Mouse (Mus musculus) right cerebral cortex, postnatal 4 days (tissue): ENCODE data around the gene Ptpn6.

Source experiments
- DNase-seq: peaks from one replicate; pipeline ENCODE4 v3.0.0-alpha.2; 2022

Gene Ptpn6

DNA sequence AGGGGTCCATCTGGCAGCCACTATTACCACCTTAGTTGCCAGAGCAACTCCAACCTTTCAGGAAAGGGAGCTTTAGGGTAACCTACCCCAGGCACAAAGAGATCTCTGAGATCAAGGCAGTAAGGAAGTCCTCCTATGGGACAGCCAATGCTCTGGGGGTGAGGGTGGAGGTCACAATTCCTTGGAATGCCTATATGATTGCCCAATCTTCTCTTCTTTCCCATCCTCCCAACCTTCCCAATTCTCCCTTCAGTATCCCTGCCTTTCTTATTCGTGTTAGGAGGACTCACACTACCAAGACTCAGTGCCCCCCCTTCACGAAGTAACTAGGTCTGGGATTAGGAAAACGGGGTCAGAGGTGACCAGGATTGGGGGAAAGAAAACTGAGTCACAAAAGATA lies 16.8 kb upstream of the Ptpn6 start:
- no peak for DNase-seq

DNA sequence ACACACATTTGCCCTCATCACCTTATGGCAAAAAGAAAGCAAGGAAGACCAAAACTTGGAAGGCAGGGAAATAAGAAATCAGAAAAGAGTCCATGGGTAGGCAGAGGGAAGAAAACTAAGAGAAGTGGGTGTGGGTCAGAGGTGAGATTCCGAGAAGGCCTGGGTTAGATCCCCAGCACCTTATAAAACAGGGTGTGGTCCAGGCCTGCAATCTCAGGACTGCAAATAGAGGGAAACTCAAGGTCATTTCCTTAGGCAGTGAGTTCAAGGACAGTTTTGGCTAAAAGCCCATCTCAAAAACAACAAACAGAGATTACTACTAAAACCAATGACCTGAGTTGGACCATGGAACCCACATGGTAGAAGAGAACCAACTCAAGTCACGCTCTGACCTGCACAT lies 15.3 kb upstream of the Ptpn6 start:
- DNase-seq: no peak

DNA sequence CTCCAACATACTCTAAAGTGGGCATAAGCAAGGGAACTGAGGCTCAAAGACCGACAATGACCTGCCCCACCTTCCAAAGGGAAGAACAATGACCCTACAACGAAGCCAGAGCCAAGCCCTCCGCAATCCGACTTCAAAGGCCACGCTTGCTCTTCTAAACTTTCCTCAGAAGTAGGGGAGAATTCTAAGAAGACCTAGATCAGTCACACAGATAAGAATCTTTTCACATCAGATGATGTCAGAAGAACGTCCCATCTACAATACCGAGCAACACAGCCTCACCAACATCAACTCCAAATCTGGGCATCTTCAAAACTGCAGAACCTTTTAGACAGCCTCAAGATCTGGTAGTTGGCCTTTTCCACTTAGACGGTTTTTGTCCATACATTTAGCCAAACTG lies 11.9 kb upstream of the Ptpn6 start:
- DNase-seq: no peak

DNA sequence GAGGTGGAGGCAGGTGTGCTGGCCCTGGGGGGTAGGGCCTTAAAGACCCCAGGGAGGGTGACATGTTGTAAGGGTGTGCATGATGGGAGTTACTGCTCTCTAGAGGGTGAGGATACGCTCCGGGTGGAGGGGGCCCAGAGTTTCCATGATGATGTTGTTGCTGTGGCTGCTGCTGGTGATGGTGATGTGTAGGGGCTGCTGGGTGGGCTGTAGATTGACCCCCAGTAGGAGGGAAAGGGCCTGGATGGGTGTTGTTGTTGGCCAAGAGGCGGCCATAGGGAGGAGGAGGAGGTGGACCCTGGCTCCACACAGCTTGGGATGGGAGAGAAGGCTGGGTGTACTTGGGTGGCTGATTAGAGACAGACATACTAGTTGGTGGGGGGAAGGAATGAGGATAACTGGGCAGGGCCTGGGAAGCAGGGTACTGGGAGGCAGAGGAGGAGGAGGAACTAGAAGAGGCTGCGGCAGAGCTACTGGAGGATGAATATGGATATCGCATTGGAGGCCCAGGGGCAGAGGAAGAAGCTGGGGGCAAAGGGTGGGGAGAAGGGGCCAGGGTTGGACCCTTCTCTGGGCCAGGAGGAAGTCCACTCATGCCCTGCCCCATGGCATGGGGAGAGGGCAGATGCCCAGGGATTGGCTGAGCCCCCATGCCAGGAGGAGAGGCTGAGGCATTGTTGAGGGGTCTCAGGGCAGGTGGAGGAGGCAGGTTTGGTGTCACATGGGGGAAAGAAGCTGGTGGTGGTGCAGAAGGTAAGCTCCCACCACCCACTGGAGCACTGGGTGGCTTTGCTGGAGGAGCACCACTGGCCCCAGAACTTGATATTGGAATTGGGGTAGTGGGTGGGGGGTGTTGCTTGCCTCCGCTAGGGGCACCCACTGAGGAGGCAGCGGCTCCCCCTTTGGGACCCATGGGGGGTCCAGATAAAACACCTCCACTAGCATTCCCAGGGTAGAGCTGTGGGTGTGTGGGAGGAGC lies 8.4 kb upstream of the Ptpn6 start:
- DNase-seq: no peak

DNA sequence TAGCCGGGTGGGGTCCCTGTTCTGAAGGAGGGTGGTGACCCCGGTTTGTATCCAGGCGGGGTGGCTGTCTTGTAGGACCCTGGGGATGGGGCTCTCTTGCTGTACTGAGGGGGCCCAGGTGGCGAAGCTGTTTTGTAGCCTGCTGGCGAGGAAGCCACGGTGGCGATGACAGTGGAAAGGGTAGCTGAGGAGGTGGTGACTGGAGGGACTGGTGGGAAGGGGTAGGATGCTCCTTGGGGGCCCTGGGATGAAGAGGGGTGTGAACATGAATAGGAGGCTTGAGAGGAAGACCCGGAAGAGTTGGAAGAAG lies 7.7 kb upstream of the Ptpn6 start:
- no peak for DNase-seq

DNA sequence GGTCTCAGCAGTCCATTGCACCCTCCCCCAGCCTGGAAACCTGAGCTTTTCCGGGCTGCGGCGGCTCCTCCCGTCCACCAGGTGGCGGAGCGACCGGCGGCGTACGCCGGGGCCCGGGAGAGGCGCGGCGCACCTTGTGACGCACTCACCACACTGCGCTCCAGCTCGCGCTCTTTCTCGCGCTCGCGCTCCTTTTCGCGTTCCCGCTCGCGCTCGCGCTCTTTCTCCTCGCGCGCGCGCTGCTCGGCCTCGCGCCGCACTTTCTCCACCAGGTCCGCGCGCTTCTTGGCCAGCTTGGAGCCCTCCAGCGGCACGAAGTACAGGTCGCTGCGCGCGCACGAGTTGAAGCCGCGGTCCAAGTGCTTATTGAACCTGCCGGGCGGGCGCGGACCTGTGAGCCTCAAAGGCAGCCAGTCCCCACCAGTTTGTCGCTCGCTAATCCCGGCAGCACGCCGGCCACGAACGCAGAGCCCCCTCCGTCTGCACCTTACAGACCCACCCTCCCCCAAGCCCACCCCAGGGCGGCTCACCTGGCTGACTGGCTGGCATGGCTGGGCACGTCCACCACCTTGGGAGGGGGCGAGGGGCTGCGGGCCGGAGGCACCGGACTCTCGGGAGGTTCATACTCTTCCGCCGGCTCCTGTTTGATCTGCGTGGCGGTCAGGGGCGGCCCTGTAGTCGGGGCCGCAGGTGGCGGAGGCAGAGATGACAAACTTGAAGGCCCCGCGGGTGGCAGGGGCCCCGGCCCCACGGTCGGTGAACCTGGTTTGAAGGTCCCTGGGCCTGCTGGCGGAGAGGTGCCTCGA lies 7.2 kb upstream of the Ptpn6 start:
- DNase-seq: peak; percentile 93

DNA sequence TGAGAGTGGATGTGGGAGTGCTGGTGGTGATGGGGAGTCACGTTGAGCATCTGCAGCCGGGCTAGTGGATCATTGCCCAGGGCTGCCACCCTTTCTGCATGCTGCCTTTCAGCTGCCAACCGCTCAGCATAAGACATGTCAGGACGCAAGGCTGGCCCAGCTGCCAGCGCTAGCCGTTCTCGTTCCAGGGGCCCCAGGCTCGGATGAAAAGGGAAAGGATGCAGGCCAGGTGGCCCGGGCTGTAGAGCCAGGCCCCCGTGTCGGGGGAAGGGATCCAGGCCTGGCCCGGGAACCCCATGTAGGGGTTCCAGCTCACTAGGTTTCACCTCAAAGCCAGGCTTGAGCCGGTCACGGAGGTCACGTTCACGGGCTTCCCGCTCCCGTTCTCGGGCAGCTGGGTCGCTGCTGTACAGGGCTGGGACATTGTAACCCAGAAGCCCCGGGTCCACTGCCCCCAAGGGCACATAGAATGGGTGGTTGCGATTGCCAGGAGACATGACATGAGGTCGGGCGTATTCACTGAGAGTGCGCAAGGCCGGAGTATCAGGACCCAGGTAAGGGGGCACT lies 6.3 kb upstream of the Ptpn6 start:
- DNase-seq: no peak

DNA sequence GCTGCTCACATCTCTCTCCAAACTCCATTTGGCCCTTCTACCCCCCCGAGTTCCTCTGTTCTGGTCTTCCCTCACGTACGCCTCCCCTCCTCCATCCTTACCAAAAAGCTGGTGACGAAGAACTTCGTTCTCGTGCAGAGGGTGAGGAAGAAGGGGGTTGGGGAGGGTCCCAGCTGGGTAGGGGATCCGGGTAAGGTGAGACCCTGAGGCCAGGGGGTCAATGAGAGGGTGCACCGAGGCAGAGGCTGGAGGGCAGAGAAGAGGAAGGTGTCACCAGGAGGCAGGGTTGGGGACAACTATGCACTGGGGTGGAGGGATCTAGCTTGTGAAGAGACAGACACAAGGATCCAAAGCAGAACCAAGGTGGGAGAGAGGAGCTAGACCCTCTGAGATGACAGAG lies 5.1 kb upstream of the Ptpn6 start:
- DNase-seq: no peak

DNA sequence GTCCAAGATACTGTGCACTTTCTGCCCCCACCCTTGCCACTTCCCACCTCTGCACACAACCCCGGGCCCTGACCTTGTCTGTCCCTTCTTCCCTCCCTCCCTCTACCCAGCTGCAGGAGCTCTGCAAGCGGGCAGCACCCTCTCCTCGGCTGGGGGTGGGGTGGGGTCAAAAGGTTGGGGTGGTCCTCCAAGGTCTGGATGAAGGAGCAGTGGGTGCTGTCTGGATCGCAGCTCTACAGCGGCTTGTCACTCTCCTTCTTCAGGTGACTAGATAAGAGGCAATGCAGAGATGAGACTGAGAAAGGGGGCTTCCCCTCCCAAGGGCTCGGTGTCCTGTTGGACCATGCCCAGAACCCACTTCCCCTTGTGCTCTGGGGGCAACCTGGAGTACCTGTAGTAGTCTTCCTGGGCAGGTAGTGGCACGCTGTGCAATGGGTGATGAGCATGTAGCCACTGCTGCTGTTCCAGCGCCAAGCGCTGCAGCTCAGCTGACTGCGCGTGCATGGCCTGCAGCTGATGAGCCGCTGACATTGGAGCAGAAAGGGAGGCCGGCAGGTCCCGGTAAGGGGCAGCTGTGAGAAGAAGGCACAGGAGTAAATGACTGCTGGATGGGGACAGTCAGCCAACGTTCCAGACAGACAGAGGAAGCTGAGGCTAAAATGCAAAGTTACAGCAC lies 4.5 kb upstream of the Ptpn6 start:
- DNase-seq: no peak

DNA sequence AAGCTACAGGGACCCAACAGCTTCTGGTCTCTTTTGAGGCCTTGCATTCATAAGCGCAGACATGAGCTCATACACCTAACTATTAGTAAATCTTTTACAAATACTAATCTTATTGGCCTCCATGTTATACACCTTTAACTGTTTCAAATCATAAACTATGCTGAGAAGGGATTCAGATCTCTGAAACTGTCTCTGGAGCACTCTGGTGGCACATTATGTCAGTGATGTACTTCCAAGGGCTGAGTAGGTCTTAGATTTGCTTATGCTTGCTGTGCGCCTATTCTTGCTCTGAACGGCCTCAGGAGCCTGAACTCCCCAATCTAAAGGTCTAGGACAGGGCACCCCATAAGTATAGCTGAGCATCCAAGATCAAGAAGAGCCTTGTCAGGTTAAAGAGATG lies 3.3 kb upstream of the Ptpn6 start:
- no peak for DNase-seq

DNA sequence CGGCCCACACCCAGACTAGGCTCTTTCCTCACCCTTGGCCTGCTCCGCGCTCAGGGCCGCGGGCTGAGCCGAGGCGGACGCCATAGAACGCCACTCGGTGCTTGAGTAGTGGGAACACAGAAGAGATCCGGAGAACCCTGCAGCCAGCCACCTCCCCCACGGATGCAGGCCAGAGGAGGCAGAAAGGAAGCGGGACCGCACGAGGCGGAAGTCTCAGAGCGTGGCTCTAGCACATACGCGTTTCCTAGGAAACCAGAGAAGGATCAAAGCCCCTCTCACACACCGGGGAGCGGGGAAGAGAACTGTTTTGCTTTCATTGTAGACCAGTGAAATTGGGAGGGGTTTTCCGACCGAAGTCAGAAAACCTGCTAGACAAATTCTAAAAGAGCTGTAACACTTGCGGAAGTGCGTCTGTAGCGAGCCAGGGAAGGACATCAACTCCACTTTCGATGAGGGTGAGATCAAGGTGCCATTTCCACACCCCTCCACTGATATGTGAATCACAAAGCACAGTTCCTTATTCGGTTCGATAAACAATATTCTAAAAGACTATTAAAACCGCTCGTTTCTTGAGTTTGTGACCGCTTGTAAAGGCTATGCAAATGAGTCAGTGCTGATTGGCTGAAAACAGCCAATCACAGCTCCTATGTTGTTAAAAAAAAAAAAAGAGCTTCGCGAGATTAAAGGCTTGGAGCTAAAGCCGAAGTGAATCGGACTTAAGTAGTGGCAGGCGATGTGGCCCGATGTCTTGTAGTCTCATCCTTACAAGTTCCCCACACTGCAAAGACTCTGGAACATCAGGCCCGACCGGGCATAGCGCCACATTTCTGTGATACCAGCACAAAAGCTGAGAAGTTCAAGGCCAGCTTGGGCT lies 2.6 kb upstream of the Ptpn6 start, which contains the start of gene Grcc10:
Gene Grcc10, minus strand, starts transcription at position 487 of the 874 bp plus-strand sequence.
- peak; percentile 82 for DNase-seq

DNA sequence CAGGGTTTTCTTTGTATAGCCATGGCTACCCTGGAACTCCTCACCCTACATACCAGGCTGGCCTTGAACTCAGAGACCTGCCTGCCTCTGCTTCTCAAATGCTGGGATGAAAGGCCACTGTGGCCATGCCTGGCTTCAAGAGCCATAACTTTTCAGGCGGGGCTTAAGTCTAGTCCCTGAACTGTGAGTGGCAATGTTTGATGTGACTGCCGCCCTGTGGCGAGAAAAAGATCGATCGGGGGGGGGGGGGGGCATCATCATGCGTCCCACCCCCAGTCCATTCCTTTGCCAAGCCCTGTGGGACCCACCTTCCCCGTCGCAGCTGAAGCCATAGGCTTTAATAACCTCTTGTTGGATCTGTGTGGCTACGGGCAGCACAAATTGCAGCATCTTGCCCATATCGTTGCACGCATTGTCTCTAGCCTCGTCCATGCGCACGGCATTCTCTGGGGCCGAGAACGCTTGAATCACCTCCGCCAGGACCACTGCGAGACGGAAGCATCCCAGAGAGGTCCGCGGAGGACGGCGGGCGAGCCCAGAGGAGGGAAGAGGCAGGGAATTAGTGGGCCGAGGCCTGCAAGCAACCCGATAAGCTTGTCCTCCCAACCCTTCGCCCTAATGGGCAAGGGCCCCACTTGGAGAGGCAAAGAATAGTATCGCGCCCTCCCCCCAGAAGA lies 1.8 kb upstream of the Ptpn6 start:
- DNase-seq: peak; percentile 63

DNA sequence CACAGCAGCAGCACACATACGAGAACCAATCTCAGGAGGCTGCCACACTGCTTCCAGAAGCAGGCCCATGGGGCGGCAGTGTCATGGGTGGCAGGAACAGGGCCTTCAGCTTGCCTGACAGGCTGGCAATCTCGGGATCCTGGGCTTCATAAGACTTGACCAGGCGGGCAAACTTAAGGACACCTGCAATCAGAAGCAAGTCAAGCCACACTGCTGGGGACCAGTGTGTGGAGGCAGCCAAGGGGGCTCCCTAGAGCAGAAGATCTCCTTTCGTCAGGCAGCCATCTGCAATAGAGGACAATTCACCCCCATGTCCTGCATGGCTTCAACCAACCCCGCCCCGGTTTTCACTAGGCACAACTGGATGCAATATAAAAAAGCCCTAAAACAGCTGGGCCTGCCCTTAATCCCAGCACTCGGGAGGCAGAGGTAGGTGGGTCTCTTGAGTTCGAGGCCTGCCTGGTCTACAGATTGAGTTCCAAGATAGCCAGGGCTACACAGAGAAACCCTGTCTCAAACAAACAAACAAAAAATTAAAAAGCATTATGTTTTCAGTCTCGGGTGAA lies 800 bp upstream of the Ptpn6 start:
- DNase-seq: no peak

DNA sequence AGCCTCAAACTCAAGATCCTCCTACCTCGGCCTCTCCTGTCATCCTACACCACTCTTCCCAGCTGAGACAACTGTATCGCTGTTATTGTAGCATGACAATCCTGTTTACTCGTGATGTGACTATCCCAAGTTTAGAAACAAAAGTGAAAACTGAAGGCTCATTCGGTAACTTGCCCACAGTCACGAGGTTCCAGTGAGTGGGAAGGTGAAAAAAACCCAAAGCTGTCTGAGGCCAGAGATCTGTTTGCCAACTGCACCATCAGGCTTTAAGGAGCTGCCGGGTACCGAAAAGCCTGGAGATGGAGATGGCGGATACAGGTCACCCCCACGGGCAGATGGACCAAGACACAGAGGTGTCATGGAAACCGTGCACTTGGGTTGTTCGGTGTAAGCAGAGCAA lies 1.5 kb downstream of the Ptpn6 start:
- no peak for DNase-seq

DNA sequence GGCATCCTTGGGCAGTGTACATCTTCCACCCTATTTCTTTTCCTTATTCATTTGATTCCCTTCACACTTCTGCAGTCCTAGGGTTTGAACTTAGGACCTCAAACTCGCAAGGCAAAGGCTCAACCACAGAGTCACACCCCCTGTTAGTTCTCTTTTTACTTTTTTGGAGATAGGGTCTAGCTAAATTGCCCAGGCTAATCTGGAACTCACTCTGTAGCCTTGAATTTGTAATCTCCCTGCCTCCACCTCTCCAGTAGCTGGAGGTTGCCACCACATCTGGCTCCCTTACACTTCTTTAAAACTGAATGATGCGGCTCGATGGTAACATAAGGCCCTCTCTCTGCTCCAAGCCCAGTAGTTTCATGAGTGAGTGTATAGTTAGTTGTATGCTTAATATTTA lies 4.1 kb downstream of the Ptpn6 start:
- DNase-seq: no peak

DNA sequence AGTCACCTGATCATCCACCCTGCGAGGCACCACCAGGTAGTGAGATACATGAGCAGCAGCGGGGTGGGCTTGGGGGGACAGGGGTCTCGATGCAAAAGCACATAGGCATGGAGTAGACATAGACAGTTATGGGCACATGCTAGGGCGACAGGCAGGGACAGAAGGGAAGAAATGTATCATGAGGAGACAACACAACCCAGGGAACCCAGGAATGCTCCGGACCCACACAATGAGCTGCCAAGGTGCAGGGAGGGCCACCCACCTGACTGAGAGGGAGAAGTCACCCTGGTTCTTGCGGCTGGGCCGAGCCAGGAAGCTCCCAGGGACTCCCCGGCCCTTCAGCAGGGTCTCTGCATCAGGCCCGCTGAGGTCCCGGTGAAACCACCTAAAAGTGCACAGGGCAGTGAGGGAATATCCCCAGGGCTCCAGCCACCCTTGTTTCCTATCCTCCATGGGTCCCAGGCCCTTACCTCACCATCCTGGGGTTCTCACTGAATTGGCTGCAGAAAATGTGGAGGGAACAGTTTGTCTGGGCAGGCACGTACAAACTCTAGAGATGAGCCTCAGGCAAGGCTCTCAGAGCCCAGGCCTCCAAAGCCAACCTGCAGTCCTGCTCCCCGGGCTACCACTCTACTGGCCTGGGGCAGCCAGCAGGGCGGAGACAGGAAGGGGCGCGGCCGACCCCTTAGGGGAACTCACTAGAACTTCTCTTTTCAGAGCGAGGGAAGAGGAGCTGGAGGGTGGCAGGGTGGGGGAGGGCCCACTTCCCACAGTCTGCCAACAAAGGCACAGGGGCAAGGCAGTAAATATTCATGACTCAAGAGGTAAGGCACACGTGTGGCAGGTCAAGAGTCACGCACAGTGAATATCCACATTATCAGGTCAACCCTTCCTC lies 5.8 kb downstream of the Ptpn6 start:
- no peak for DNase-seq

DNA sequence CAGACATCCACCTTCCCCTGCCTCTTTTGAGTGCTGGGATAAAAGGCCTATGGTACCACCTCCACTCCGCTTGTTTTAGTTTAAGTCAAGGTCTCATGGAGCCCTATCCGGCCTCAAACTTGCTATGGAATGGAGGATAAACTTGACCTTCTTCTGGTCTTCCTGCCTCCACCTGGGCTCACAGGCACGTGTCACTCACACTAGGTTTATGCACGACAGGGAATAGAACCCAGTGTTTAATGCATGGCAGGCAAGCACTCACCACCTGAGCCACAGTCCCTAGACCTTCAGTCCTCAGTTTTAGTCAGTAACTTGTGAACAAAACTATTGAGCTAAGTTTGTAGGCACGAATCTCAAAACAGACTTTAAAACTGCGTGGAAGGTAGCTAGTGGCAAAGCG lies 7.5 kb downstream of the Ptpn6 start:
- DNase-seq: no peak

DNA sequence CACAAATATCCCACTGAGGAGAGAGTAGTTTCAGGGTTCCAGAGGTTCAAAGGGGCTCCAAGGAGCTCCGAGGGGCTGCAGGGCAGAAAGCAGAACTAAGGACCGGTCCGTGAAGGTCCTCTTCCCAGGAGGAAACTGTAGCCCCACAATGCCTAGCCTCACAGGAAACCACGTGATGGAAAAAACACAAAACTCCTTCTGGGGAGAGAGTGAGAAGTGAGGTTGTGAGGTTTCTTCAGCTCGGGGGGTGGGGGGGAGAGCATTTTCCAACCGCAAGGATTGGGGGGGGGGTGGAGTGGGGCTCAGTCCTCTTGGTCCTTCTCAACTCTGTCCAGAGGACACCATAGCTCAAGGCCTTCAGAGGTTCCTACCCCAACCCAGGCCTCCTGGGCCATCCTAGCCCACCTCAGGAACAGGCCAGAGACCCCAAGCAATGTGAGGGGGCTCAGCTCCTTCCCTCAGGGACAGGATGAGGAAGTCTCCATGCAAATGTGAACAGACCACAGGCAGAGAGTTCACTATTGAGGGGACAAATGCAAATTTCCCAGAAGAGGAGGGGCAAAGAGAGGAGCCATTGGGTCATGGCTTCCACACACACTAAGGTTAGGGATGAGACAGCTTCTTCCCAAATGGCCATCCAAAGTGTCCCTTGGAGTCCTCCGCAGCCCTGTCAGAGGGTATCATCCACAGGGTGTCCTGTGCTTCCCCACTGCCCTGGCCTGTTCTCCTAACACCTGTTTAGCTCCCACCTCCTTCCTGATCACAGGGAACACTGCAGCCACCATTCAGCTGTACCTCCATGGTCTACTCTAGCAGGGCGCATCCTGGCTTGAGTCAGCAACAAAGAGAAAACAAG lies 8.4 kb downstream of the Ptpn6 start:
- no peak for DNase-seq

DNA sequence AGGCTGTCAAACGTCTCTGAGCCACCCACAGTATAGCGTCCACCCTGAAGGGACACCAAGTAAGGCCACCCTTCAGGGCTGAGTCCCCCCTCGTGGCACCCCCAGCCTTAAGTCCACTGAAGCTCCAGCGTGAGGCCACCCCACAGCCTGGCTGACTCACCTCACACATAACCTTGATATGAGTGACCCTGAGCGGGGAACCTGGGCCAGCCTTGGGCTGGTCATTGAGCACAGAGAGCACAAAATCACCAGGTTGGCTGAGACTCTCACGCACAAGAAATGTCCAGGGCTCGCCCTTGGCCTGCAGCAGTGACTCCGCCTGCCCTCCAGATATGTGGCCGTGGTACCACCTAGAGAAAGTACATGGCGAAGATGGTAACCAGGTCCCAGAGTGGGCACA lies 9.9 kb downstream of the Ptpn6 start:
- DNase-seq: no peak
